Mouse (Mus musculus): ENCODE data around the gene Tm7sf2. TPM values are rescaled to one million over a fixed set of nuclear protein-coding genes. Genes with fewer than 3 reads are reported as not detected.
A peak's percentile ranks its signal among the peaks of the same experiment; 100 is the strongest.

Gene Tm7sf2
- polyA plus RNA-seq, 1 experiment from 2014 or later: 42.6 TPM

DNA sequence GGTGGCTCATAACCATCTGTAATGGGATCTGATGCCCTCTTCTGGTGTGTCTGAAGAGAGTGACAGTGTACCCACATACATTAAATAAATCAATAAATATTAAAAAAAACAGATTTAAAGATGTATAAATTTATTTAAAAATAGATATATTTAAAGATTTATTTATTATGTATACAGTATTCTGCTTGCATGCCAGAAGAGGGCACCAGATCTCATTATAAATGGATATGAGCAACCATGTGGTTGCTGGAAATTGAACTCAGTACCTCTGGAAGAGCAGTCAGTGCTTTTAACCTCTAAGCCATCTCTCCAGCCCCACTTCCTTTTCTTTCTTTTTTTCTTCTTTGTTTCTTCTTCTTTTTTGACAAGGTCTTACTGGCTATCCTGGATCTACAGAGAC, 28.2 kb downstream of the Tm7sf2 start:
- Histone ChIP-seq H3K9ac (replicated peaks) (no peak overlapping the region), H3K4me2 (ENCODE audit: low read depth, low read length) (no peak overlapping the region), H3K4me3 (ENCODE audit: low read depth, low read length) (no peak overlapping the region), H3K27me3 (ENCODE audit: insufficient read depth, low read length) (no peaks in the 10 kb centered on the region), H3K36me3 (replicated peaks; ENCODE audit: insufficient read depth, low read length) (no peaks in the 10 kb centered on the region), H3K4me1 (ENCODE audit: insufficient read depth) (peaks cover 16% of the 10 kb centered on the region), H3K9me3 (ENCODE audit: low read length) (no peaks in the 10 kb centered on the region), H3K27ac (ENCODE audit: low read depth) (no peak overlapping the region)
- TF ChIP-seq CTCF (IDR thresholded peaks at IDR 0.05; ENCODE audit: low read depth): peak; percentile 43
- TF ChIP-seq EP300 (IDR thresholded peaks at IDR 0.05; ENCODE audit: low read depth): no peak
- DNase-seq (no peak), ATAC-seq (no peak)

DNA sequence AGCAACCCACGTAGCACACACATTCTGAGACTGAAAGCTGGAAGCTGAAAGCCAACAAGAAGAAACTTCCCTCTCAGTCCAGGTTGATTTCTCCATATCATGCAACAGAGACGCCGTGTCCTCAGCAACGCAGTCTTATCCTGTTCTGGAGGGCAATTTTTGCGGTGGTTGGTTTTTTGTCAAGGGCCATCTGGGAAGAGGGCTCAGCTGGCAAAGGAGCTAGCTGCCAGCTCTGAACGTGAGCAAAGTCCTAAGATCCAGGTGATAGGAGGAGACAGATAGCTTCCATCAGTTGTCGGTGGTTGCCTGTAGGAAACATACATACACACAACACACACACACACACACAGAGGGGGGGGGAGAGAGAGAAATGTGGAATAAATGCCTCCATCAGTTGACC, 29.8 kb downstream of the Tm7sf2 start:
- ATAC-seq (no peak), DNase-seq (no peak)
- Histone ChIP-seq H3K9ac (replicated peaks) (no peak overlapping the region), H3K27ac (ENCODE audit: low read depth) (no peak overlapping the region), H3K9me3 (ENCODE audit: low read length) (no peaks in the 10 kb centered on the region), H3K4me1 (ENCODE audit: insufficient read depth) (peaks cover 12% of the 10 kb centered on the region), H3K4me3 (ENCODE audit: low read depth, low read length) (no peak overlapping the region), H3K36me3 (replicated peaks; ENCODE audit: insufficient read depth, low read length) (no peaks in the 10 kb centered on the region), H3K4me2 (ENCODE audit: low read depth, low read length) (no peak overlapping the region), H3K27me3 (ENCODE audit: insufficient read depth, low read length) (no peaks in the 10 kb centered on the region)
- WGBS (ENCODE audit: insufficient replicate concordance): 63% methylated on average over 7 of the region's 7 CpGs
- TF ChIP-seq EP300 (IDR thresholded peaks at IDR 0.05; ENCODE audit: low read depth) (no peak), CTCF (IDR thresholded peaks at IDR 0.05; ENCODE audit: low read depth) (no peak)

DNA sequence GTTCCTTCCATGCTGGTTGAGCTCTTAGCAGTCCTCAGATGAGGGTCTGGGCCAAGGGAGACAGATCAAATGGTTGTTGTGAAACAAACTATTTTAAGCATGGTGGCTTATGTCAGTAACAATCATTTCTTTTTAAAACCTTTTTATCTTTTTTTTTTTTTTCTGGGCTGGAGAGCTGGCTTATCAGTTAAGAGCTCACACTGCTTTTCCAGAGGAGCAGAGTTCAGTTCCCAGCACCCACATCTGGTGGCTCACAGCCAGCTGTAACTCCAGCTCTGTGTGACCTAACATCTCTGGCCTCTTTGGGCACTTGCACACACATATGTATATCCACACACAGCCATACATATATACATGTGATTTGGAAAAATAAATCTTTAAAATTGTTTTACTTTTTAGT, 30.5 kb downstream of the Tm7sf2 start:
- no peak overlapping the region for H3K9ac ChIP-seq (replicated peaks)
- no peaks in the 10 kb centered on the region for H3K27me3 ChIP-seq (ENCODE audit: insufficient read depth, low read length)
- no peaks in the 10 kb centered on the region for H3K36me3 ChIP-seq (replicated peaks; ENCODE audit: insufficient read depth, low read length)
- no peak overlapping the region for H3K4me2 ChIP-seq (ENCODE audit: low read depth, low read length)
- no peak for DNase-seq
- H3K4me3 ChIP-seq (ENCODE audit: low read depth, low read length): no peak overlapping the region
- peaks cover 12% of the 10 kb centered on the region for H3K4me1 ChIP-seq (ENCODE audit: insufficient read depth)
- no peak for ATAC-seq
- TF ChIP-seq EP300 (IDR thresholded peaks at IDR 0.05; ENCODE audit: low read depth) (no peak), CTCF (IDR thresholded peaks at IDR 0.05; ENCODE audit: low read depth) (no peak)
- no peaks in the 10 kb centered on the region for H3K9me3 ChIP-seq (ENCODE audit: low read length)
- no peak overlapping the region for H3K27ac ChIP-seq (ENCODE audit: low read depth)

DNA sequence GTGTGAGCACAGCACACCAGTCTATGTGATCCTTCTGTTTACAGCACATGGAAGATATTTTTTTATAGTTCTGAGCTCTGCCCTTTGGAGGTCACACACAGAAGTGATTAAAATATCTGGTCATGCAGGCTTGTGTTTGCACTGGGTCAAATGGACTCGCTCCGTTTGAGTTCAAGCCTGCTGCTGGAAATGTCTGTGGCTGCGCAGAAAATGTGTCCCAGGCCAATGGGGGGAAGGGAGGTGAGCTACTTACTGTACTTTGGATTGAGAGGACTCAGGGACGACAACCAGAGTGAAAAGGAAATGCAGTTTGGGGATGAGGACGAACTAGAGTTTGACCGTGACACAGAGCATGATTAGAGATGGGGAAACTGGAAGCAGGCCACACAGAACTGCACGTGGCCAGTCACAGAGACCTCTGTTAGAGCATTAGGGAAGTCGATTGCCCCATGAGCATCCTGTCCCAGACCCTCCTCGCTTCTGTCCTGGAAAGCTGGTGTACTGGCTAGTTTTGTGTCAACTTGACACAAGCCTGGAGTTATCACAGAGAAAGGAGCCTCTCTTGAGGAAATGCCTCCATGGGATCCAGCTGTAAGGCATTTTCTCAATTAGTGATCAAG, 32.1 kb downstream of the Tm7sf2 start:
- Histone ChIP-seq H3K9ac (replicated peaks) (no peak overlapping the region), H3K9me3 (ENCODE audit: low read length) (no peaks in the 10 kb centered on the region), H3K36me3 (replicated peaks; ENCODE audit: insufficient read depth, low read length) (no peaks in the 10 kb centered on the region), H3K4me1 (ENCODE audit: insufficient read depth) (peaks cover 6% of the 10 kb centered on the region), H3K4me3 (ENCODE audit: low read depth, low read length) (no peak overlapping the region), H3K27ac (ENCODE audit: low read depth) (no peak overlapping the region), H3K27me3 (ENCODE audit: insufficient read depth, low read length) (no peaks in the 10 kb centered on the region), H3K4me2 (ENCODE audit: low read depth, low read length) (no peak overlapping the region)
- no peak for TF ChIP-seq CTCF (IDR thresholded peaks at IDR 0.05; ENCODE audit: low read depth)
- TF ChIP-seq EP300 (IDR thresholded peaks at IDR 0.05; ENCODE audit: low read depth): no peak
- WGBS (ENCODE audit: insufficient replicate concordance): 40% methylated on average over 9 of the region's 9 CpGs
- ATAC-seq (no peak), DNase-seq (no peak)

DNA sequence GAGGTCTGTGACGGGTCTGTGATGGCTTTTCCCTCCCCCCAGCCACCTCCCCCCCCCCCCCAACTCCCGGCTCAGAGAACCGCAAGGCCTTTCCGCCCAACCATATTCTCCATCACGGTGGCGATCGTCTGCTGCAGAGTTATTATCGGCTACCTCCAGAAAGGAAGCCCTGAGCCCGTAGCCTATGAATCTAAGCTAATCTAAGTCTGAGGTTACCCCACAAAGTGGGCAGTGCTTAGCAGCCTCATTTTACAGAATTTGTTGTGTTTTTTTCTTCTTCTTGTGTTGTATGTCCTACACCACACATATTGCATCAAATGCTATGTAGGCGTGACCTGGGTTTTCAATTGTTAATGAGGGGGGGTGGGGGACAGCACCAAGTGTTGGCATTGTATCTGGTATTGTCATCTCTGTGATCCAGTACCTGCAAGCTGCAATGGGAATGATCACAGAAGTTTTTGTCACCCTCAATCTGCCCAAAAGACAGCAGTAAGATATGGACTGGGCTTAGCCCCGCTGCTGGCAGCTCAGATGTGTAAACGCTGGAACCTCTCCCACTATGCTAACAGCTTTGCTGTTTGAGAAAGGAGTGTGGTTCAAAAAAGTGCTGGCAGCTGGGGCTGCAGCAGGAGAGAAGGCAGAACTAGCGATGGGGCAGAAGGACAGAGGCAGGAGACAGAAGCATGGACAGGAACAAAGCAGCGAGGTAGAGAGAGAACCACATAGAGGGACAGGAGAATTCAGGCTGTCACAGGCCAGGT, 37.5 kb downstream of the Tm7sf2 start:
- Histone ChIP-seq H3K4me3 (ENCODE audit: low read depth, low read length) (no peak overlapping the region), H3K36me3 (replicated peaks; ENCODE audit: insufficient read depth, low read length) (no peaks in the 10 kb centered on the region), H3K9me3 (ENCODE audit: low read length) (no peaks in the 10 kb centered on the region), H3K4me2 (ENCODE audit: low read depth, low read length) (no peak overlapping the region), H3K27me3 (ENCODE audit: insufficient read depth, low read length) (no peaks in the 10 kb centered on the region), H3K9ac (replicated peaks) (no peak overlapping the region), H3K27ac (ENCODE audit: low read depth) (no peak overlapping the region), H3K4me1 (ENCODE audit: insufficient read depth) (no peaks in the 10 kb centered on the region; the same call in 1 of the 2 replicates)
- no peak for TF ChIP-seq EP300 (IDR thresholded peaks at IDR 0.05; ENCODE audit: low read depth)
- TF ChIP-seq CTCF (IDR thresholded peaks at IDR 0.05; ENCODE audit: low read depth): no peak
- ATAC-seq (no peak), DNase-seq (no peak)
- WGBS (ENCODE audit: insufficient replicate concordance): 55% methylated on average over 13 of the region's 14 CpGs

DNA sequence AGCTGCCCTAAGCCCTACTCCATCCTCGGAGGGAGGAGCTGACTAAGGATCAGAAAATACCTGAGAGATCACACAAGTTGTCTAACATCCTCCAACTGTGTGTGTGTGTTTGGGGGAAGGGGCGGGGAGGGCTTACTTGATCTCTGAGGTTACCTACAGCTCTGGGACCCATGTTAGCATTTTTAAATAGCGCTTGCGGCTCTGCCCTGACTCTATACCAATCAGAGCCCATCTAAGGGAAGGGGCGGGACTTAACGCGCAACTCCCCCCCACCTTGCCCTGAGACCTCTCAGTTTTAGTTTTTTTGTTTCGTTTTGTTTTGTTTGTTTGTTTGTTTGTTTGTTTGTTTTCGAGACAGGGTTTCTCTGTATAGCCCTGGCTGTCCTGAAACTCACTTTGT, 38.7 kb downstream of the Tm7sf2 start:
- Histone ChIP-seq H3K4me3 (ENCODE audit: low read depth, low read length) (no peak overlapping the region), H3K27ac (ENCODE audit: low read depth) (no peak overlapping the region), H3K9ac (replicated peaks) (no peak overlapping the region), H3K4me2 (ENCODE audit: low read depth, low read length) (no peak overlapping the region), H3K9me3 (ENCODE audit: low read length) (no peaks in the 10 kb centered on the region), H3K4me1 (ENCODE audit: insufficient read depth) (no peaks in the 10 kb centered on the region), H3K36me3 (replicated peaks; ENCODE audit: insufficient read depth, low read length) (no peaks in the 10 kb centered on the region), H3K27me3 (ENCODE audit: insufficient read depth, low read length) (no peaks in the 10 kb centered on the region)
- DNase-seq: no peak
- WGBS (ENCODE audit: insufficient replicate concordance): 68% methylated on average over 9 of the region's 9 CpGs
- no peak for ATAC-seq
- TF ChIP-seq EP300 (IDR thresholded peaks at IDR 0.05; ENCODE audit: low read depth) (no peak), CTCF (IDR thresholded peaks at IDR 0.05; ENCODE audit: low read depth) (no peak)
